Mouse (Mus musculus) left cerebral cortex, postnatal 14 days (tissue): Measurements from ENCODE around the gene Gm49339. TPM values are rescaled to one million over a fixed set of nuclear protein-coding genes. Genes with fewer than 3 reads are reported as not detected.

Experiments
- total RNA-seq, 2 experiments: library from RNA; stranded (reverse); gene quantifications; 2 replicates each; pipeline ENCODE4 v1.2.3; 2021

The Gm49339 gene
- total RNA-seq, 2 experiments from 2014 or later: not detected

Other genes starting within 250 kb of the Gm49339 start
- gene Lilr4b, start within 50 bp of the Gm49339 start, total RNA-seq: under 1 TPM in 1 of 2 experiments, not detected in 1; 0.11 TPM
- gene Lilrb4a, start 10.3 kb downstream of the Gm49339 start, total RNA-seq: under 1 TPM; 0.27 to 0.42 TPM
- not detected for gene Fam162b, start 109.9 kb downstream of the Gm49339 start, total RNA-seq
- gene Gprc6a, start 150.8 kb downstream of the Gm49339 start, total RNA-seq: not detected
- gene Rfx6, start 197.1 kb downstream of the Gm49339 start, total RNA-seq: not detected